Mouse (Mus musculus): ENCODE measurements around the gene Mapk12.

Gene Mapk12

DNA sequence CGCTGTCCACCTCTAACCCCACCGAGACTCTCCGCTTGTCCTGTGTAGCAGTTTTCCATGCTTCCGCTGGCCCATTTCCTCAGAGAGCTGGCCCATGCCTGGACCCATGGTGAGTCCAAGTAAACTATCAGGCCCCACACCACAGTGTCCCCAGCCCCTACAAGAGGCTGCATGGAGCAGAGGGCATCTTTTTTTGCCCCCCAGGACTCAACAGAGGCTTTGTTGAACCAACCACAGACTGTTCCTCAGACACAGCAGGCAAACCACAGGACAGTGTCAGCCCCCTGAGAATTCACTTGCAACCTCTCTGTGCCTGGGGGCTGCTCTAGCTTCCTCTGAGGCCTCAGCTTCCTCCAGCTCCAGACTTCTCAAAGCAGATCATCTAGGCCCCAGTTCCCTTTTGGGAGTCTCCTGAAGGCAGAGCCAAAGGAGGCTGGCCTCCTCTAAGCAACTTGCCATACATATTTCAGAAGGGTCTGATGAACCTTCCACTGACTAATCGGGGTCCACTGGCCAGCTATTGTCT, 31.1 kb upstream of the Mapk12 start:
- no peak for DNase-seq (ENCODE audit: low spot score in 2 of 2)

DNA sequence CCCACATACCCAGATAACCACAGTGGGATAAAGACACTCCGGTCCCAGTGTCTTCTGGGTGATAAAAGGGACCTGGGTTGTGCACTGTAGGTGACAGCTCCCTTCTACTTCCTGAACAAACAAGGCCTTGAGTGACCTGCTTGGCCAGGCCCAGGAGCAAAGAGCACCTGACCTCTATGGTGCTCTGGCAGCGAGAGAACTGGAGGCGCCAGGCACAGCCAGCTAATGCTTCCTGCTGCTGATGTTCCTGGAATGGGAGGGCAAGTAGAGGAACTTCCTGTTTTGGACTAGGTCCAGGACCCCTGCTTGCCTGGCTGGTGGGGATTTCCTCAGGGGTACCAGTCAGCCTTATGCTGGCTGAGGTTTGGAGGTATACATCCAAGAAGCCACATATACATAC, 29.6 kb upstream of the Mapk12 start:
- no peak for DNase-seq (ENCODE audit: low spot score in 2 of 2)

DNA sequence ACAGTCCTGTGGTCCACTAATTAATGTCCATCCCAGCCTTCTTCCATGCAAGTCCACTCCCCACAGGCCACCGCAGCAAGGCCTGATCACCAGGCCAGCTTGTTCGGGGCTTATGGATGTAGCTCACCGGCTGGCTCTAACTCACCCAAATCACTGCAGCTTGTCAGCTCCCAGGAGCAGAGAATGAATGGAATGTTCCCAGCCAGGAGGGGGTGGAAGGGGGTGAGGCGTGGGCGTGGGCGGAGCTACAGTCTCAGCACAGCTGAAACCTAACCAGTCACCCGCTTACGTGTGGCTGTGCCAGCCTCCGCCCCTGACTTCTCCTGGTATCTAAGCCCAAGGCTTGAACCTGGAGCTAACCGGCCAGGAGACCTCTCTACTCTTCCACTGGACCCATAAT, 28.9 kb upstream of the Mapk12 start:
- peak; percentile 78 to 80 for DNase-seq (ENCODE audit: low spot score in 2 of 2)

DNA sequence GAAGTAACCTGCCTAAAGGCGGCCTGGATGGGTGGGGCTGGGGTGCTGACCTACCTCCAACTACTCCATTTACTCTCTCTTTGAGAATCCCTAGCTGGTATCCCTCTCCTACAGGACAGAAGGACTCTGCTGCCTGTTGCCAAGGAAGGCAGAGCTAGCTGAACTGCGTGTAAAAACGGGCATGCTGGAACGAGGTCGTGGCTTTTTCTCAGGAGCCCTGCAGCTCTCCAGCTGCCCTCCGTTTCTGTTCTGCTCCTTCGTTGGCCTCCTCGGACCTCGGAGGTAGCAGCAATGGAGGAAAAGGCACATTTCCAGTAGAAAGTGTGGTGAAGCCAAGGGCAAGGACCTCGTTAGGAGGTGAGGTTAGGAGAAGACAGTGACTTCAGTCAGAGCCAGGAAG, 28.4 kb upstream of the Mapk12 start:
- DNase-seq (ENCODE audit: low spot score in 2 of 2) = no peak

DNA sequence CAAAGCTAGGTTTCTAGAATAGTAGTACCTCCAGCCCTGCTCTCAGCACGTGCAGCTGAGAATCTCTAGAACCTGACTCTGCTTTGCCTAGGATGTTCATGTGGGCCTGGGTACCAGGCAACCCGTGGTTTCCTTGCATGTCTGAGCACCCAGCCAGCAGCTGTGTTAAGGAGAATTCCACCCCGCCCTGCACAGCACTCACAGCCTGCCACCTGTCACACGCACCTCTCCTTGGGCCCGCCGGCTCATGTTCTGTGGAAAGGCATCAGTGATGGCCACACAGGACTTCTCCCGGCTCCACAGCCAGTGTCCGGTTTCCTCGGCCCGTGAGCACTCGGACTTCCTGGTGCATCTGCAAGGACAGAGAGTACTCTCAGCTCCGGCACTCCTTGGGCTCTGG, 25.0 kb upstream of the Mapk12 start:
- no peak for DNase-seq (ENCODE audit: low spot score in 2 of 2)

DNA sequence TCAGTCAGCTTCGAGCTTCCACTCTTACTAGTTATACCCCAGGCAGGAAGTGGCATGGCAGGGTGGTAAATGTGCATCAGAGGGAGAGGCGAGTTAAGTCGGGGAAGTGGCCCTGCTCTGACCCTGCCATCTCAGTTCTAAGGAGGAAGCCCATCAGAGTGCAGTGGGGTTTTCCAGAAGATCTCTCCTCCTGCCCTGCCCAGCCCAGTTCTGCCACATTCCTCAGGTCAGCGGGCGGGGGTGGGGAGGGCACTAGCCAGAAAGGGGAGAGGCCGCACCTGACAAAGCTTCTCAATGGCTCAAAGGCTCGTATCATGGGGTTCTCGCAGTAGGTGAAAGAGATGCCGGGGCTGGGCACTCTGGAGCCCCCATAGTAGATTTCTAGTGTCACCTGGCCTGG, 20.9 kb upstream of the Mapk12 start:
- DNase-seq (ENCODE audit: low spot score in 2 of 2) = peak in 1 of 2 experiments; percentile 49

DNA sequence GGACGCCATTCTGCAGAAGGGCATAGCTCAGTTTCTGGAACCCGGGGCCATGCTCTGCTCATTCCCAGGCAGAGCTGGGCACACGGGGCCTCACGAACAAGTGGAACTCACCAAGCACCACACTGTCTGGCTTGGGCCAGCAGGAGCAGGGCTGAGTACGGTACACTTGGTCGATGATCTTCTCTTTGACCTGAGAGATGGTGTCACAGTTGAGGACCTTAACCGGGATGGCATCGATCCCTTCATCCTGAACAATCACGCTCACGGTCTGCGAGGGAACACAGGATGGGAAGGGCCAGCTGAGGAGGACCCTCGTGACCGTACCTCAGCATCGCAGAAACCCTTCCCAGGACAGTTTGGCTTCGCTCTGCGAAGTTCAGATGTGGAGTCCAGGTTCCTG, 18.0 kb upstream of the Mapk12 start:
- DNase-seq (ENCODE audit: low spot score in 2 of 2) = no peak

DNA sequence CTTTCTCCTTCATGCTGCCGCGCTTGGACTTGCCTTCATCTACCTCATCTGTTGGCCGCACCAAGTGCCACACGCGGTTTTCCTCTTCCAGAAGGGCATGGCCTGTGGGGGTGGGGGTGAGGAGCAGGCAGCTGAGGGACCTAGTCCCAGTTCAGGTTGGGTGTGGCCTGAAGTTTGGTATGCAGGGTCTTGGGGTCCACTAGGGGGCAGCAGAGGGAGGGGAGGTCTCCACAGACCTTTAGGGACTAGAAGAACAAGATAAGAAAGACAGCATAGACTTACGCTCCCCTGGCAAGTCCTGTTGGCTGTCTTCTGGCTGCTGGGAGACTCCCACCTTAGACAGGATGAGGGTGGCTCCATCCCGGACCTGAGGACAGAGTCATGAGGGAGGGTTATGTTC, 17.5 kb upstream of the Mapk12 start:
- DNase-seq (ENCODE audit: low spot score in 2 of 2) = peak in 1 of 2 experiments; percentile 73

DNA sequence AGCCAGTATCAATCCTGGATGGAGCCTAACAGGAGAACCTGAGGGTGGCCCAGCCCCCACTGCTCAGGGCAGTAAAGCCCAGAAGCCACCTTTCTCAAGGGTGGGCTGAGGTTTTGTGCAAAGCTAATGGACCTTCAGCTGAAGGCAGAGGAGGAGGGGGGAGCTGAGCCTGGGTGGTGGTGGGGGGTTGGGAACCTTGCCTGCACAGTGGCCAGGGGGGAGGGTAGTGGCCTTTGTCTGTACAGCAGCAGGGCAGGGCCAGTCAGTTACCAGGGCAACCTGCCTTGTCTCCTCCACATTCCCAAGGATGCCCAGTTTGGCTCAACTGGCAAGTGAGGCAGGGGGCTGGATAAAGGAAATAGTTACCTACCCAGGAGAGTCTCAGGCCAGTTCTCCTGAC, 11.8 kb upstream of the Mapk12 start:
- DNase-seq (ENCODE audit: low spot score in 2 of 2) = no peak

DNA sequence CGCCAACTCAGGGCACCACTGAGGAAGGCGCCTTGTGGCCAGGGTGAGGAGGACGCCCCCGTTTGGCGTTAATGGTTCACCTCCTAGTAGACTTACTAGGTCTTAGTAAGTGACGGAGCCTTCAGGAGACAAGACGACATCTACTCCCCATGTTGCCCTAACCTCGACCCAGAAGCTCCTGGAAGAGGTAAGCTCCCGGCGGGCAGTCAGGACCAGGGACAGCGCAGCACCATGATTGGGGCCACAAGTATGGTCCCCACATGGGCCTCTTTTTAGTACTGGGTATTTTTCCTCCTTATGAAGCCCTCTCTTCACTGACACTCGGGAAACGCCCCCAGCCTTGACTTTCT, 9.5 kb upstream of the Mapk12 start:
- DNase-seq (ENCODE audit: low spot score in 2 of 2) = no peak

DNA sequence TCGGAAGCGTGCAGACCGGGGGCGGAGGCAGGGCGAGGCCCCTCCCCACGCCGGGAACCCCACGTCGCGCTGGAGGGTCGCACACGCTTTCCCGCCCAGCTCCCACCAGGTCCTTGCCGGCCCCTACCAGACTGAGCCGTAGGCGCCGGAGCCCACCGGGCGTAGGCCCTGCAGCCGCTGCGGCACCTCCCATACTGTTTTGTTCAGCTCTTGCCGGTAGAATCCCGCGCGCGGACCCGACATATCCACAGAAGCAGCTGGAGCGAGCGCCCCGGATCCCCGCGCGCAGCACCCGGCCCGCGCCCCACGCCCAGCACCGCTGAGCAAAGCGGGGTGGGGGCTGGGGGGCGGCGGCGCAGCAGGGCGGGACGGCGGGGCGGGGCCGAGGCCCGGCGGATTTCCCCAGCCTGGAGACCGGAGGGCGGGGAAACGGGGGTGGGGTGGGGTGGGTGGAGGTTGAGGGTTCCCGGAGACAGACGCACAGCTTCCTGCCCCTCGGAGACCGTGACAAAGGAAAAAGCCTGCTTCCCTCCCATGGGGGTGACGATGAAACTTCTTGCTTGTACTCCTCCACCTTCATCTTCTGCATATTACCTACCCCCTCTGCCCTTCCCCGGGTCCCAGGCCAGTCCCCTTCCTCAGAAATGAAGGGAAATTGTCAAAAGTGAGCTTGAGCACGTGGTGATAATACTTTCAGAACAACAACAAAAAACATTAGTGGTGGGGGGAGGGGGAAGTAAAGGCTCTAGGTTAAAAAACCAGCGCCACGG, 9.0 kb upstream of the Mapk12 start, which contains the start of gene Mapk11:
TSS of gene Mapk11 (minus strand) at position 358 of the 770 bp plus-strand sequence.
- no peak for DNase-seq (ENCODE audit: low spot score in 2 of 2)

DNA sequence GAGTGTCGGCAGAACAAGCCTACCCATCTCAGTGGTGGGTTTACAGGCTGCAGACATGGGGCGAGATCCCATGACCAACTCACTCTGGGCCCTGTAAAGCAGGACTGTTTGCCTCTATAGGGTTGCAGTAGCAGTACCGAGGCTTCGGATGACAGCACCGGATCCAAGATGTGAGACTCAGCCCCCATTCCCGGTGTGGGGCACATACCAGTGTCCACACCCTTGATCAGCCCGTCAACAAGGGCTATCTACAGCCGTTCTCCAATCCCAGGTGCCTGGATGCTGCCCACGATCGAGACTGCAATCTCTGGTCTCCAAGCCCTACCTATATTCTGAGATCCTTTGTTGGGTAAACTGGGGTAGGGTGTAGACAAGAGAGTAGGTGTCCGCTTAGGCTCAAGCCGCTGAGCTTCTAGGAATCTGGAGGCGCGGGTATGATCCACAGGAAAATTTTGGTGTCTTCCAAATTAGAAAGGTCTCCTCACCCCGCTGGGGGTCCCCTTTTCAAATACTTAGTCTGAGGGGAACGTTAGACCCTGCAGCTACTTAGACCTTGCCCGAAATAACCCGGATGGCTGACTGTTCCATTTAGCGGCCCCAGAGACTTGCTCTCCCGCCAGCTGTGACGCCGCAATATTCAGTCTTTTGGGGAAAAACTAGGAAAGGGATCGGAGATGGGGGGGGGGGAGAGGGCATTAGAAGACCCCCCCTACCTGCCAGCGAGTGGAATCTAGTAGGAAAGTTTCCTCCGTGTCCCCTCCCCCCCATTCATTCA, 8.2 kb upstream of the Mapk12 start:
- no peak for DNase-seq (ENCODE audit: low spot score in 2 of 2)

DNA sequence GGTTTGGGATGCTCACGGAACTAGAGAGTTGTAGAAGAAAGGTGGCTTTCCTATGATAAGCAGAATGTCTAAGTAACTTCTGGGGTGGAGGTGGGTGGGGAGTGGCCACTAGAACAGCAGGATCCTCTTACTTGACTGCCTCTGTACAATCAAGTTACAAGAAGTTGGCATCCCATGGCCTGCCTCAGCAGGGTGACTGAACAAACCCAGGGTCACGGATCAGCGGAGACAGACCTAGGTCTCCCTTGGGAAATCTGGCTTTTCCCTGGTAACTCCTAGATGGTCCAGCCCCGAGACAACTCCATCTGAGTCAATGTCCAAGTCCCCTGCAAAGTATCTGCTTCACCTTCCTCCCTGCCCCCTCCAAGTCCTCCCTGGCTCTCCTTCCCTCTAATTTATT, 7.4 kb upstream of the Mapk12 start:
- no peak for DNase-seq (ENCODE audit: low spot score in 2 of 2)

DNA sequence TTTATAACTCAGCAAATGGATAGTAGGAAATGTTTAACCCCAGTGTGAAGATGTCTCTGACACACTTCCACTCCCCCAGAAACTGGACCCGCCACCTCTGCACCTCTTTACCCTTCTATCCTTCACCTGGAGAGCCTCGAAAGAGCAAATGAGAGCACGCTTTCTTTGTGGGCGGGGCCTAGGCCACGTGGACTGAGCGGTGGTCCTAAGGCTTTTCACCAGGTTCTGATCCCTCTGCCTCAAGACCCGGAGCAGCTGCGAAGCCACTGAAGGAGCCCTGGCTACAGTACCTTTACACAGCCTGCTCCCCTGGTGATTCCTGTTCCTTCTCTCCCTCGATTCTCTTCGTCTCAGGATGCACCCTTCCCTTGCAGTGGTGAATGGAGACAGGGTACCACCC, 7.0 kb upstream of the Mapk12 start:
- DNase-seq (ENCODE audit: low spot score in 2 of 2) = no peak

DNA sequence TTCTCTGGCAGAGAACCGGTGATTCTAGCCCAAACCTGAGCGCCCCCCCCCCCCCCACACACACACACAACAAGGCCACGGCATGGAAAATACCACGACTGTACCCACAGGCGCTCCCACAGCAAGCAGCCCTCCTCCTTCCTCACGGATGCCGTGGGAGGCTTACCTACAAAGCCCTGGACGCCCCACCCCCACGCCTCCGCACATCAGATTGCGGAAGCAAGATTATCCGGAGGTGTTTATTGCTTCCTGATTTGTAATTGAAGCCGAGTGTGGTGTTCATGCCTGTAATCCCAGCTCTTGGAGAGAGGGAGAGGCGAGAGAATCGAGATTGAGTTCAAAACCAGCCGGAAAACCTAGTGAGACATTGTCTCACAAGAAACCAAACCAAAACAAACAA, 6.5 kb upstream of the Mapk12 start:
- DNase-seq (ENCODE audit: low spot score in 2 of 2) = no peak

DNA sequence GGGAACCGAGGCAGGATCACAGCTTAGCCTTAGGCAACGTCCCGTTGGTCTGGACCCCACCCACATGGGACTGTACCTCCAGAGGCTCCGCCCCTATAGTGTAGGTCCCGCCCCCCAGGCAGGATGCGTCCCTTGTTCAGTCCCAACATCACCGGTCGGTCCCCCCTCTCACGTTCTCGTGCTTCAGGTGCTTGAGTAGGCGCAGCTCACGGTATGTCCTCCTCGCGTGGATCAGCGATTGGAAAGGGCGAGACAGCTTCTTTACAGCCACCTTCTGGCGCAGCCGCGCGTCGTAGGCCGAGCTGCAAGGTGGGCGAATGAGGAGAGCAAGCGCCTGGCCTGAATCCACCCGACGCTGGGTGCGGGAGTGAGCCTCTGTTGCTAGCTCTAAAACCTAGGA, 6.0 kb upstream of the Mapk12 start:
- no peak for DNase-seq (ENCODE audit: low spot score in 2 of 2)

DNA sequence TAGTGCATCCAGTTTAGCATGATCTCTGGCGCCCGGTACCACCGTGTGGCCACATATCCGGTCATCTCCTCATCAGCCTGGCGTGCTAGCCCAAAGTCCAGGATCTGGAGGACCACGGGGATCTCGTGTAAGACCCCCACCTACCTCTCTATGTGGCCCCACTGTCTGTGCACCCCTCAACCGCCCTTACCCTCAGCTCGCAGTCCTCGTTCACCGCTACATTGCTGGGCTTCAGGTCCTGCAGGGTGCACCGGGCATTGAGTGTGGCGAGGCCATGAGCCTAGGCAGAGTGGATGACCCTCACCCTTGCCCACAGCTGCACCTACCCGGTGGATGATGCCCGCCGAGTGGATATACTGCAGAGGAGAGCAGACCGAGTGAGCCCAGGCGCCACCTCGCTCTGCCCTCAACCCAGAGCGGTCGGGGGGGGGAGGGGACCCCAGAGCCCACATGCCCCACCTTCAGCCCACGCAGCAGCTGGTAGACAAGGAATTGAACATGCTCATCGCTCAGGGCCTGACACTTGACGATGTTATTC, 5.4 kb upstream of the Mapk12 start:
- no peak for DNase-seq (ENCODE audit: low spot score in 2 of 2)

DNA sequence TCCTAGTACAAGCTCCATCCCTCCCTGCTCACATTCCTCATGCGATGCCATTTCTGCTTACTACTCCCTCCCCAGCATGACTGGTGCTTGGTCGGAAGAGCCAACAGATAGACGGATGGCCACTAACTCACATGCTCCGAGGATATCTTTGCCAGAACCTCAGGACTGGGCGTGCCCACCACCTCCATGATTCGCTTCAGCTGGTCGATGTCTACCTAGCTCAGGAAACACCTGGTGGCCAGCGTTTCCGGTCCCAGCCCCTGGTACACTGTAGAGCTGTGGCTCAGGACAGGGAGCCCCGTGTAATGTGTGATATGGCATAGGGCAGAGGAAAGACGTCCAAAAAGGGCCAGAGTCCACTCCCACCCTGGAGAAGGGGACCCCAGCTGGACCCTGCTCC, 4.5 kb upstream of the Mapk12 start:
- no peak for DNase-seq (ENCODE audit: low spot score in 2 of 2)

DNA sequence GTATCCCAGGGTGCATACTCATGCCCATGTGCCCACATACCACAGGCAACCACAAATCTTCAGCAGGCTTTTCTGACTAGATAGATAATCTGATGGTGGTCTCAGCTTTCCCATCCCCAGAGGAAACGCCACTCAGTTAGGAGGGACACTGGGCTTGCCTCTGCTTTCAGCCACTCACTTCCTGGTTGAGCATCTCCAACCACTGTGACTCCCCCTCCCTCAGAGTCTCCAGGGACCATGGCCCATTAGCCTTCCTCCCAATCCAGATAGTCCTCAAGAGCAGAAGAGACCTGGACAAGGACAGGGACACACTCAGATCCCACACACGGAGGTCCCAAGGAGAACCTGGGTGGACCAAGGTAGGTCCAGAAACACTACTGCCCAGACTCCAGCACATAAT, 2.6 kb upstream of the Mapk12 start:
- no peak for DNase-seq (ENCODE audit: low spot score in 2 of 2)

DNA sequence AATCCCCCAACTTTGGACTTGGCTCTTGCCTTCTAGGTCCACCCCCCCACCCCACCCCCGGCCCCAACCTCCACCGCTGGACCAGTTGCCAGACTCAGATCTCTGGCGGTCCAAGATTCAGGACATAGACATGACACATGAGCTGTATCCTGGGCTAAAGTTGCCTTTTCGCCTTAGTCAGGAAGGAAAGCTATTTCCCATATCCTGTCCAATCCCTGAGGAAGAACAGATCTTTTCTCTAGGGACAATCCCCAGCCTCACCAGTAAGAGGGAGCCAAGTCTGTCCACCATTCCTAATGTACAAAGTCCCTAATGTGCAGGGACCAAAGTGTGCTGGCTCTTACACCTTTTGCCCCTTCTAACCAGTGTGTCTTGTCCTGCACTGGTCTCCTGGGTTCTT, 1.4 kb upstream of the Mapk12 start:
- no peak for DNase-seq (ENCODE audit: low spot score in 2 of 2)

DNA sequence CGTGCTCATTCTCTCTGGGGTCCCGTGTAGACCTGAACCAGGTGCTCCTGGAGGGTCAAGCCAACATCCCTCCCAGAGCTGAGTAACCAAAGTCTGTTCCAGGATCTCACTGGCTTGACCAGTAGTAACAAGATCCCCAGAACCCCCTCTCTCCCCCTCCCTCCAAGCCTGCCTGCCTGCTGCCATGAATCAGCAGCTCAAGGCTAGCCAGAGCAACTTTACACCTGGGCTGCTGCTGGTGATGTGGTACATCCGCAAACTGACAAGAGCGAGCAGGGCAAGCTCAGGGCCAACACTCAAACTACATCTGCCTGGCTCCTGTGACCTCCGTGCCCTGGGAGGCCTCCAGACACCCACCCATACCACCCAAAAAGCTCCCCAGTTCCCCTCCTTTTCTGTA, 940 bp upstream of the Mapk12 start:
- no peak for DNase-seq (ENCODE audit: low spot score in 2 of 2)

DNA sequence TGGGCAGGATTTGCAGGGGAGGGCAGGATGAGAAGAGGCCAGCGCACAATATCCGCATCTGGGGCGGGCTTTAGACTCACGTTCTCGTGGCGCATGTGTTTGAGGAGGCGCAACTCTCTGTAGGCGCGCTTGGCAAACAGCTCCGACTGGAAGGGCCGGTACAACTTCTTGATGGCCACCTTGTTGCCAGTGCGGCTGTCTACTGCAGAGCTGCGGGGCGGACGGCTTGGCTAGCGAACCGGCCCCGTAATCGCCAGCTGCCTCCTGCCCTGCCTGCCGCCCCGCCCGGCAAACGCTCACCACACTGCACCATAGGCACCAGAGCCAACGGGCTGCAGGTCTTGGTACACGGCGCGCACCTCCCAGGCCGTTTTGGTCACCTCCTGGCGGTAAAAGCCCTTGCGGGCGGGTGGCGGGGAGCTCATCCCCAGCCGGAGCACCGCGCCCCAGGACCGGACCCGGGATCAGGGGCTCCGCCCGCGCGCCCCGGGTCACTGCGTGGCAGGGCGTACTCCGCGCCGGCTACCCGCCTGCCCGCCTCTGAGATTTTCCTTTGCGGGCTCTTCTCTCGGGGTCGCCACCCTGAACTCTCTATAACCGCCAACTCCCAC, 350 bp downstream of the Mapk12 start:
- DNase-seq (ENCODE audit: low spot score in 2 of 2) = no peak

DNA sequence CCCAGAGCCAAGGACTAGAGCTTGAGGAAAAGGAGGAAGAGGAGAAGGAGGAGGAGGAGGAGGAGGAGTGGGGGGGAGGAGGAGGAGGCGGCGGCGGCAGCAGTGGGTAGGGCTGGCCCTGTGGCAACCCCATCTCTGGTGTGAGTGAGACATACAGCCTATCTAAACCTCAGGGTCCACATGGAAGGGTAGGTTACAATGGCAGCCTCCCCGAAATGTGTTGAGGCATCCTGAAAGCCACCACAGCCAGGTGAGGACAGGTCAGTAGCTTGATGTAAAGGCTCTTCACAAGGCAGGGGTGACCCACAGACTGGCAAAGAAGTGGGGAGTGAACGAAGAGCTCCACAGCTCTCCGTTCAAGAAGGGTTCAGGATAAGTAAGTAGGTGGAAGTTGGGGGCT, 2.0 kb downstream of the Mapk12 start:
- DNase-seq (ENCODE audit: low spot score in 2 of 2) = no peak
